Mouse (Mus musculus) liver, postnatal 0 days (tissue): ENCODE results near the gene Foxred1.

ENCODE experiments used
- CTCF ChIP-seq: sonication (generic); IDR thresholded peaks from 2 replicates; pipeline ENCODE4 v1.5.1; 2016; ENCODE audit warnings: antibody characterized with exemption, low read depth
- EP300 ChIP-seq: IDR thresholded peaks from 2 replicates; pipeline ENCODE4 v1.6.1; 2016; ENCODE audit warnings: antibody characterized with exemption, low read depth, mild to moderate bottlenecking

DNA sequence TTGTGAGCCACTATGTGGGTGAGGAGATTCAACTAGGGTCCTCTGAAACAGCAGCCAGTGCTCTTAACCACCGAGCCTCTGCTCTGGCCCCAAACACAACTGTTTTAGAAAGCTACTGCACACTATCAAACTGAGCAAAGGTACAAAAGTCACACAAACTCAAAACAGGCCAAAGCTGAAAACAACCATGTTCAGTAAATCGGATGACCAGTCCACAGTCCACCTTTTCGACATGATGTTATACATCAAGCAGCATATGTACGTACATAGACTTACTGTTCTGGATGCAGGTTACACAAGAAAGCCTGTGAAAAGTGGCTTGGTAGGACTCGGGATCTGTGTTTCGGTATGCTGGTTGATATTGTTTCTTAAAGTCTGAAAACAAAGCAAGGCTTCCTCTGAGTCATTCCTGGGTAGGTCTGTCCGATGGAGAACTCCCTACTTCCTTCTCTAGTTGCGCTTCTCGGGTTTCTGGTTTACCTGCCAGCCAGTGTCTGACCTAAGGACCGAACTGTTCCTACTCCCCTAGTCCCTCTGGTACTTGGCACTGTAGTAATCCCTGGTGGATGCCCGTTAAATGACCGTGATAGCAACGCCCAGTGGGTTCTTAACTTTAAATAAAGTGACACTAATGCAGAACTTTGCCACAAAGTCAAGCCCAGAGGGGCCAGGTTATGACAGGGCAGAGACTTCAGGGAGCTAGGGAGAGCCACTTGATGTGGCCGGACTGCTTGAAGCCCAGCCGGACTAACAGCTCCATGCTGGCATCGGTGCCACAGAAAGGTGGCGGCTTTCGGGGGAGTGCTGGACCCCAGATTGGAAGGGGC lies 11.7 kb downstream of the Foxred1 start:
- no peak for TF ChIP-seq CTCF
- TF ChIP-seq EP300: no peak
